Mouse (Mus musculus) embryonic facial prominence, embryonic 13.5 days (tissue): ENCODE measurements around the gene Nova1. TPM values are rescaled to one million over a fixed set of nuclear protein-coding genes. Genes with fewer than 3 reads are reported as not detected.

Experiments
- ATAC-seq: fragments of 200-750 bp; cut with Nextera tagmentation; 2 replicates; pipeline ENCODE4 v1.8.0; 2017; ENCODE audit warnings: low read depth; ENCODE audit not compliant: insufficient number of reproducible peaks, insufficient read depth, low FRiP score, low TSS enrichment
- H3K27ac ChIP-seq: fragments of 300-500 bp; sonication (generic); 2 replicates; pipeline ENCODE4 v1.5.1; 2015; ENCODE audit warnings: moderate library complexity, mild to moderate bottlenecking, inconsistent platforms
- H3K27me3 ChIP-seq: fragments of 300-500 bp; sonication (generic); 2 replicates; pipeline ENCODE4 v1.6.1; 2015; ENCODE audit warnings: mild to moderate bottlenecking, inconsistent platforms
- H3K36me3 ChIP-seq: fragments of 300-500 bp; sonication (generic); 2 replicates; pipeline ENCODE4 v1.6.1; 2015; ENCODE audit warnings: mild to moderate bottlenecking, inconsistent platforms
- H3K4me1 ChIP-seq: fragments of 300-500 bp; sonication (generic); 2 replicates; pipeline ENCODE4 v1.6.1; 2015; ENCODE audit warnings: inconsistent platforms
- H3K4me2 ChIP-seq: fragments of 300-500 bp; sonication (generic); 2 replicates; pipeline ENCODE4 v1.6.1; 2015; ENCODE audit warnings: moderate library complexity, mild to moderate bottlenecking, inconsistent platforms
- H3K4me3 ChIP-seq: fragments of 300-500 bp; sonication (generic); 2 replicates; pipeline ENCODE4 v1.5.1; 2015; ENCODE audit warnings: mild to moderate bottlenecking, inconsistent platforms
- H3K9ac ChIP-seq: fragments of 300-500 bp; sonication (generic); 2 replicates; pipeline ENCODE4 v1.6.1; 2015; ENCODE audit warnings: mild to moderate bottlenecking, inconsistent platforms
- H3K9me3 ChIP-seq: fragments of 300-500 bp; sonication (generic); 2 replicates; pipeline ENCODE4 v1.6.1; 2016; ENCODE audit warnings: inconsistent platforms
- WGBS: fragments of 180-500 bp; shearing (Covaris S2); methylation state at CpG from one replicate; pipeline ENCODE4 v1.1.7; 2015; ENCODE audit warnings: mixed read lengths; 5-methylcytosine and 5-hydroxymethylcytosine counted together
- polyA plus RNA-seq: library from polyadenylated mRNA; unstranded; fragments of >200 nt; fragmentation: Nextera tagmentation; extraction: Ambion mirVana; gene quantifications from 2 replicates; pipeline ENCODE4 v1.2.1, GENCODE M21; 2015

Nova1 gene
- polyA plus RNA-seq, 1 experiment from 2014 or later: 2.8 TPM

- ATAC-seq: no peak
- no peaks in the 10 kb centered on the region for H3K36me3 ChIP-seq
- no peak overlapping the region for H3K4me2 ChIP-seq
- no peaks in the 10 kb centered on the region for H3K4me1 ChIP-seq
- no peak overlapping the region for H3K9ac ChIP-seq
- no peaks in the 10 kb centered on the region for H3K27me3 ChIP-seq
- no peaks in the 10 kb centered on the region for H3K9me3 ChIP-seq
- no peak overlapping the region for H3K4me3 ChIP-seq
- WGBS: 67% methylated on average over 2 of the region's 2 CpGs
- no peak overlapping the region for H3K27ac ChIP-seq
Measured at GRCm38 (mm10) chr12:46780983-46781382, 37.7 kb downstream of the Nova1 start.

- Histone ChIP-seq H3K9me3 (no peaks in the 10 kb centered on the region), H3K9ac (no peak overlapping the region), H3K36me3 (no peaks in the 10 kb centered on the region), H3K4me2 (no peak overlapping the region), H3K4me3 (no peak overlapping the region), H3K4me1 (no peaks in the 10 kb centered on the region), H3K27me3 (no peaks in the 10 kb centered on the region), H3K27ac (no peak overlapping the region)
- no peak for ATAC-seq
- WGBS: 71% methylated on average over 7 of the region's 7 CpGs
Measured at GRCm38 (mm10) chr12:46759450-46759849, 59.3 kb downstream of the Nova1 start.

- ATAC-seq: no peak
- WGBS: 70% methylated on average over 4 of the region's 4 CpGs
- no peaks in the 10 kb centered on the region for H3K4me1 ChIP-seq
Measured at GRCm38 (mm10) chr12:46754325-46754848, 64.3 kb downstream of the Nova1 start.

GRCm38 (mm10) chr12:46753096-46753495, 65.6 kb downstream of the Nova1 start:
- no peak overlapping the region for H3K4me3 ChIP-seq
- 76% methylated on average over 3 of the region's 3 CpGs for WGBS
- no peak for ATAC-seq
- no peaks in the 10 kb centered on the region for H3K4me1 ChIP-seq
- no peak overlapping the region for H3K27ac ChIP-seq
- no peak overlapping the region for H3K9ac ChIP-seq
- no peaks in the 10 kb centered on the region for H3K36me3 ChIP-seq
- H3K4me2 ChIP-seq: no peak overlapping the region
- H3K9me3 ChIP-seq: no peaks in the 10 kb centered on the region
- H3K27me3 ChIP-seq: no peaks in the 10 kb centered on the region

More at GRCm38 (mm10) chr12:46754325-46754848, 64.3 kb downstream of the Nova1 start:
- Histone ChIP-seq H3K4me3 (no peak overlapping the region), H3K9me3 (no peaks in the 10 kb centered on the region), H3K27ac (no peak overlapping the region), H3K27me3 (no peaks in the 10 kb centered on the region), H3K4me2 (no peak overlapping the region), H3K36me3 (no peaks in the 10 kb centered on the region), H3K9ac (no peak overlapping the region)

GRCm38 (mm10) chr12:46733261-46733660, 85.5 kb downstream of the Nova1 start:
- no peaks in the 10 kb centered on the region for H3K9me3 ChIP-seq
- ATAC-seq: no peak
- H3K4me2 ChIP-seq: no peak overlapping the region
- H3K27ac ChIP-seq: no peak overlapping the region
- H3K27me3 ChIP-seq: no peaks in the 10 kb centered on the region
- H3K4me1 ChIP-seq: no peaks in the 10 kb centered on the region
- H3K36me3 ChIP-seq: no peaks in the 10 kb centered on the region
- no peak overlapping the region for H3K9ac ChIP-seq
- no peak overlapping the region for H3K4me3 ChIP-seq

GRCm38 (mm10) chr12:46731943-46732342, 86.8 kb downstream of the Nova1 start:
- Histone ChIP-seq H3K36me3 (no peaks in the 10 kb centered on the region), H3K9ac (no peak overlapping the region), H3K4me1 (no peaks in the 10 kb centered on the region), H3K4me2 (no peak overlapping the region), H3K4me3 (no peak overlapping the region), H3K27me3 (no peaks in the 10 kb centered on the region), H3K9me3 (no peaks in the 10 kb centered on the region), H3K27ac (no peak overlapping the region)
- 72% methylated on average over 1 of the region's 1 CpGs for WGBS
- no peak for ATAC-seq

GRCm38 (mm10) chr12:46721914-46722313, 96.8 kb downstream of the Nova1 start:
- H3K4me1 ChIP-seq: no peaks in the 10 kb centered on the region
- 46% methylated on average over 8 of the region's 8 CpGs for WGBS
- H3K9ac ChIP-seq: no peak overlapping the region
- no peak for ATAC-seq
- no peaks in the 10 kb centered on the region for H3K27me3 ChIP-seq
- H3K27ac ChIP-seq: no peak overlapping the region
- no peak overlapping the region for H3K4me3 ChIP-seq
- H3K9me3 ChIP-seq: no peaks in the 10 kb centered on the region
- H3K36me3 ChIP-seq: no peaks in the 10 kb centered on the region
- no peak overlapping the region for H3K4me2 ChIP-seq

- no peaks in the 10 kb centered on the region for H3K9me3 ChIP-seq
- no peak overlapping the region for H3K9ac ChIP-seq
- H3K36me3 ChIP-seq: no peaks in the 10 kb centered on the region
- H3K4me2 ChIP-seq: no peak overlapping the region
- no peaks in the 10 kb centered on the region for H3K27me3 ChIP-seq
- H3K4me1 ChIP-seq: no peaks in the 10 kb centered on the region
- WGBS: 93% methylated on average over 4 of the region's 4 CpGs
- H3K27ac ChIP-seq: no peak overlapping the region
- no peak for ATAC-seq
- H3K4me3 ChIP-seq: no peak overlapping the region
Measured at GRCm38 (mm10) chr12:46719076-46719475, 99.7 kb downstream of the Nova1 start.

- Histone ChIP-seq H3K9ac (no peak overlapping the region), H3K27ac (no peak overlapping the region), H3K4me2 (no peak overlapping the region), H3K4me1 (no peaks in the 10 kb centered on the region), H3K36me3 (no peaks in the 10 kb centered on the region), H3K27me3 (no peaks in the 10 kb centered on the region), H3K9me3 (no peaks in the 10 kb centered on the region), H3K4me3 (no peak overlapping the region)
- 81% methylated on average over 2 of the region's 2 CpGs for WGBS
- no peak for ATAC-seq
Measured at GRCm38 (mm10) chr12:46710094-46710493, 108.6 kb downstream of the Nova1 start.

- no peaks in the 10 kb centered on the region for H3K9me3 ChIP-seq
- no peaks in the 10 kb centered on the region for H3K36me3 ChIP-seq
- H3K9ac ChIP-seq: no peak overlapping the region
- H3K4me1 ChIP-seq: no peaks in the 10 kb centered on the region
- H3K27ac ChIP-seq: no peak overlapping the region
- ATAC-seq: no peak
- no peak overlapping the region for H3K4me3 ChIP-seq
- no peaks in the 10 kb centered on the region for H3K27me3 ChIP-seq
- no peak overlapping the region for H3K4me2 ChIP-seq
- 91% methylated on average over 7 of the region's 7 CpGs for WGBS
Measured at GRCm38 (mm10) chr12:46709475-46709874, 109.3 kb downstream of the Nova1 start.

- no peak overlapping the region for H3K27ac ChIP-seq
- H3K27me3 ChIP-seq: no peaks in the 10 kb centered on the region
- no peaks in the 10 kb centered on the region for H3K9me3 ChIP-seq
- H3K9ac ChIP-seq: no peak overlapping the region
- no peak overlapping the region for H3K4me2 ChIP-seq
- no peak for ATAC-seq
- H3K4me1 ChIP-seq: no peaks in the 10 kb centered on the region
- no peak overlapping the region for H3K4me3 ChIP-seq
- no peaks in the 10 kb centered on the region for H3K36me3 ChIP-seq
- WGBS: 86% methylated on average over 8 of the region's 8 CpGs
Measured at GRCm38 (mm10) chr12:46700202-46700601, 118.5 kb downstream of the Nova1 start.

- no peaks in the 10 kb centered on the region for H3K36me3 ChIP-seq
- 73% methylated on average over 2 of the region's 2 CpGs for WGBS
- no peak overlapping the region for H3K4me3 ChIP-seq
Measured at GRCm38 (mm10) chr12:46676341-46676740, 142.4 kb downstream of the Nova1 start.

GRCm38 (mm10) chr12:46666706-46667105, 152.0 kb downstream of the Nova1 start:
- H3K36me3 ChIP-seq: no peaks in the 10 kb centered on the region
- no peaks in the 10 kb centered on the region for H3K9me3 ChIP-seq
- H3K27me3 ChIP-seq: no peaks in the 10 kb centered on the region
- no peaks in the 10 kb centered on the region for H3K4me1 ChIP-seq
- WGBS: 61% methylated on average over 2 of the region's 2 CpGs
- no peak overlapping the region for H3K4me2 ChIP-seq
- no peak overlapping the region for H3K4me3 ChIP-seq
- no peak overlapping the region for H3K9ac ChIP-seq
- no peak overlapping the region for H3K27ac ChIP-seq
- no peak for ATAC-seq

More at GRCm38 (mm10) chr12:46676341-46676740, 142.4 kb downstream of the Nova1 start:
- Histone ChIP-seq H3K27me3 (no peaks in the 10 kb centered on the region), H3K4me1 (no peaks in the 10 kb centered on the region), H3K9me3 (no peaks in the 10 kb centered on the region), H3K4me2 (no peak overlapping the region), H3K27ac (no peak overlapping the region), H3K9ac (no peak overlapping the region)
- ATAC-seq: no peak
